Mouse (Mus musculus) kidney, adult 2 months (tissue): ENCODE data around the gene Trmu.

ENCODE experiments used
- CTCF ChIP-seq: fragments of 200-500 bp; conservative IDR thresholded peaks from 2 replicates; pipeline ENCODE4 v1.5.1; 2011; ENCODE audit warnings: low read depth, mild to moderate bottlenecking, control low read depth, low read length, moderate library complexity, mixed read lengths; ENCODE audit not compliant: insufficient read depth, insufficient read length
- POLR2A ChIP-seq: fragments of 200-500 bp; IDR thresholded peaks from one replicate; pipeline ENCODE4 v1.6.1; 2011; ENCODE audit warnings: low read depth, low read length, control low read depth

- TF ChIP-seq CTCF, result no peak
- TF ChIP-seq POLR2A, result no peak
These were observed 42.2 kb upstream of the Trmu start for GRCm38 (mm10) chr15:85836887-85837286.
